Mouse (Mus musculus): ENCODE results near the gene Dtx2. TPM values are rescaled to one million over a fixed set of nuclear protein-coding genes. Genes with fewer than 3 reads are reported as not detected.
"Not testable (repeated sequence)": the region's sequence is repeated elsewhere in the genome, so short reads cannot be mapped to it uniquely, and the experiment has no call there.

The Dtx2 gene
- total and polyA plus RNA-seq, 2 experiments from 2014 or later = 14.6 to 27.4 TPM

GRCm38 (mm10) chr5:136045408-136045807 is 50.8 kb downstream of the Dtx2 start:
- no peak for DNase-seq (ENCODE audit: low spot score)
- ATAC-seq (ENCODE audit: insufficient read depth, low read depth) = no peak

DNA sequence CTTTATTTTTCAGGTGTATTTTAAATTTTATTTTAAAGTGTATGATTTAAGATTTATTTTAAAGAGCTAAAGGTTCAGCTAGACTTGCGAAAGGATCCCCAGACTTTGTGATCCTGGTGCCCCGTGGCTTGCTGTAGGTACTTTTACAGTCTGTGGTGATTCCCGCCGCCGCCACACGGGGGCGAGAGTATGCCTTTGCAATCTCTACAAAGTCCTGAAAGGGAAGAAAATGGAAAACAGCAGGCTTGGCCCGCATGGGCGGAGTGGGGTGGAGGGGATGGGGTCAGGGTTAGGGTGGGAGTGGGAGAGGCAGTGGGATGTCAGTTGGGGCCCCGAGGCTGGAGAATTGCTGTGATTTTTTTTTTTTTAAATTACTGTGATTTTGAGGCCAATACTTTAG is 51.4 kb downstream of the Dtx2 start:
- no peaks in the 10 kb centered on the region for H3K9me3 ChIP-seq (replicated peaks; ENCODE audit: control insufficient read depth, low read length)
- no peak overlapping the region for H3K4me3 ChIP-seq (ENCODE audit: low read depth, low read length)
- 4% methylated on average over 10 of the region's 10 CpGs for WGBS
- TF ChIP-seq EP300 (IDR thresholded peaks at IDR 0.05; ENCODE audit: low read depth) = no peak
- TF ChIP-seq CTCF (IDR thresholded peaks at IDR 0.05; ENCODE audit: low read depth) = peak; percentile 78
- H3K27ac ChIP-seq (ENCODE audit: low read depth) = no peak overlapping the region
- no peak overlapping the region for H3K4me2 ChIP-seq (ENCODE audit: low read depth, low read length)
- no peak overlapping the region for H3K9ac ChIP-seq (replicated peaks; ENCODE audit: low read depth, low read length)
- ATAC-seq (ENCODE audit: insufficient read depth, low read depth) (0 out of 2 replicates have a peak, but pooled peaks have one; percentile 27), DNase-seq (ENCODE audit: low spot score) (peak; percentile 53)
- H3K36me3 ChIP-seq (replicated peaks; ENCODE audit: control insufficient read depth, insufficient read depth, low read length) = no peaks in the 10 kb centered on the region
- H3K4me1 ChIP-seq (ENCODE audit: control insufficient read depth, insufficient read depth) = no peaks in the 10 kb centered on the region
- H3K27me3 ChIP-seq (ENCODE audit: control insufficient read depth, insufficient read depth, low read length) = no peaks in the 10 kb centered on the region

More at GRCm38 (mm10) chr5:136045408-136045807, 50.8 kb downstream of the Dtx2 start:
- H3K27ac ChIP-seq (ENCODE audit: low read depth) = no peak overlapping the region
- no peaks in the 10 kb centered on the region for H3K27me3 ChIP-seq (ENCODE audit: control insufficient read depth, insufficient read depth, low read length)
- no peaks in the 10 kb centered on the region for H3K9me3 ChIP-seq (replicated peaks; ENCODE audit: control insufficient read depth, low read length)
- no peaks in the 10 kb centered on the region for H3K4me1 ChIP-seq (ENCODE audit: control insufficient read depth, insufficient read depth)
- H3K4me3 ChIP-seq (ENCODE audit: low read depth, low read length) = no peak overlapping the region
- H3K36me3 ChIP-seq (replicated peaks; ENCODE audit: control insufficient read depth, insufficient read depth, low read length) = no peaks in the 10 kb centered on the region
- TF ChIP-seq CTCF (IDR thresholded peaks at IDR 0.05; ENCODE audit: low read depth) = peak; percentile 27
- TF ChIP-seq EP300 (IDR thresholded peaks at IDR 0.05; ENCODE audit: low read depth) = no peak
- no peak overlapping the region for H3K9ac ChIP-seq (replicated peaks; ENCODE audit: low read depth, low read length)
- 35% methylated on average over 9 of the region's 9 CpGs for WGBS
- H3K4me2 ChIP-seq (ENCODE audit: low read depth, low read length) = no peak overlapping the region

- H3K9me3 ChIP-seq (replicated peaks; ENCODE audit: control insufficient read depth, low read length); DNase-seq (ENCODE audit: low spot score); H3K4me3 ChIP-seq (ENCODE audit: low read depth, low read length); H3K27me3 ChIP-seq (ENCODE audit: control insufficient read depth, insufficient read depth, low read length); ATAC-seq (ENCODE audit: insufficient read depth, low read depth); H3K4me1 ChIP-seq (ENCODE audit: control insufficient read depth, insufficient read depth); H3K36me3 ChIP-seq (replicated peaks; ENCODE audit: control insufficient read depth, insufficient read depth, low read length); H3K9ac ChIP-seq (replicated peaks; ENCODE audit: low read depth, low read length); H3K27ac ChIP-seq (ENCODE audit: low read depth); H3K4me2 ChIP-seq (ENCODE audit: low read depth, low read length): not testable (repeated sequence)
These were observed 53.9 kb downstream of the Dtx2 start for GRCm38 (mm10) chr5:136048541-136048940.

DNA sequence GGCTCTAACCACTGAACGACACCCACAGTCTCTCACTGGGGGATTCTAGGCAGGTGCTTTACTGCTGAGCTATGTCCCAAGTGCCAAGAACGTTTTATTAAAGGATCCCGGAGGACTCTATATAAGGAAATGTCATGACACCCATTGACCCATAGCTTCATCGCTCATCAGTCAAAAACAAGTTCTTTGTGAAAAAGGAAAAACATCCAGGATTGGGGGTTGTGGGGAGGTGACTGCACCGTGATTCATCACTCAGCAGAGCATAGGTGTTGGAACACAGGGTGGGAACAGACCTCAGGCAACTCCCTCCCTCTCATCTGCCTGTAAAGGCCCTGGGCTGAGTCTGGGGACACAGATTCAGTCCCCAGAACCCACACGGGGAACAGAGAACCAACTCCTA is 55.3 kb downstream of the Dtx2 start:
- ATAC-seq (ENCODE audit: insufficient read depth, low read depth) = no peak
- H3K27ac ChIP-seq (ENCODE audit: low read depth) = no peak overlapping the region
- H3K9me3 ChIP-seq (replicated peaks; ENCODE audit: control insufficient read depth, low read length) = no peaks in the 10 kb centered on the region
- peaks cover 7% of the 10 kb centered on the region; the same call in 1 of the 2 replicates for H3K4me1 ChIP-seq (ENCODE audit: control insufficient read depth, insufficient read depth)
- TF ChIP-seq CTCF (IDR thresholded peaks at IDR 0.05; ENCODE audit: low read depth) = no peak
- no peak for TF ChIP-seq EP300 (IDR thresholded peaks at IDR 0.05; ENCODE audit: low read depth)
- H3K4me2 ChIP-seq (ENCODE audit: low read depth, low read length) = no peak overlapping the region
- no peak for DNase-seq (ENCODE audit: low spot score)
- H3K27me3 ChIP-seq (ENCODE audit: control insufficient read depth, insufficient read depth, low read length) = no peaks in the 10 kb centered on the region
- 61% methylated on average over 6 of the region's 6 CpGs for WGBS
- no peak overlapping the region for H3K9ac ChIP-seq (replicated peaks; ENCODE audit: low read depth, low read length)
- no peak overlapping the region for H3K4me3 ChIP-seq (ENCODE audit: low read depth, low read length)
- no peaks in the 10 kb centered on the region for H3K36me3 ChIP-seq (replicated peaks; ENCODE audit: control insufficient read depth, insufficient read depth, low read length)

DNA sequence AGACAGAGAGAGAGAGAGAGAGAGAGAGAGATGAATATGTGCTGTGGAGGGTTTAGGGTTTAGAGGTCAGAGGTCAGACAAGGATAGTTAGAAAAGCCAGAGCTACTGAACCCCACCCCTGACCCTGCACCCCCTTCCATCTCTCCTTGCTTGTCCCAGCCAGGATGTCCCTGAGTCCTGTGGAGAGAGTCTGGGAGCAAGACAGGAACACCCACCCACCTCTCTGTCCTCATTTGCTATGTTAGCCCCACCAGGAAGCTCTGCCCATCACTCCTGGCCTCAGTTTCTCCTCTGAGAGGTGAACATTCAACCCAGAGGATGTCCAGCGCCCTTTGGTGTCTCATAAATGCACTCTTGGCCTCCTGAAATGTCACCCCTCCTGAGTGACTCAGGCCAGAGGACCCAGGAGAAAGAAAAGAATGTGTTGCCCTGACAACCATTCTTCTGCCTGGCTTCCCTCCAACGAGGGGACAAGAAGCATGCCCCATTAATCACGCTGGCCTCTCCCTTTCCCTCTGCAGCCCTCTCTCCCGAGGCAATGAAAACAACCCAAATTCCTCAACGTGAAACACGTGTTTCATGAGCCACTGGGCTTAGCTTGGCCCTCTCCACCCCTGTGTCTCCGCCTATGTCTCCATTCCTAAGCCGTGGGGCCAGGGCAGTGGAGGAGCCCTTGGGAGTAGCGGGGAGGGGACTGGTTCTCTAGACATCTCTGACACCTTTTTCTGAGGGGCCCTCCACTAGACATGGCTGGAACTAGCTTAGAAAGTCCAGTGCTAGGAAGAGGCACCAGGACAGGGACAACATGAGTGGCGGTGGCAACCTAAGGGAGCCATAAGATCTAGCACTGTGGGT is 56.9 kb downstream of the Dtx2 start:
- WGBS = 16% methylated on average over 10 of the region's 10 CpGs
- Histone ChIP-seq H3K36me3 (replicated peaks; ENCODE audit: control insufficient read depth, insufficient read depth, low read length) (no peaks in the 10 kb centered on the region), H3K9ac (replicated peaks; ENCODE audit: low read depth, low read length) (no peak overlapping the region), H3K4me2 (ENCODE audit: low read depth, low read length) (no peak overlapping the region), H3K9me3 (replicated peaks; ENCODE audit: control insufficient read depth, low read length) (no peaks in the 10 kb centered on the region), H3K27ac (ENCODE audit: low read depth) (peak overlapping the region; percentile 43; the same call in 1 of the 2 replicates), H3K4me1 (ENCODE audit: control insufficient read depth, insufficient read depth) (peaks cover 7% of the 10 kb centered on the region; the same call in 1 of the 2 replicates), H3K27me3 (ENCODE audit: control insufficient read depth, insufficient read depth, low read length) (no peaks in the 10 kb centered on the region), H3K4me3 (ENCODE audit: low read depth, low read length) (no peak overlapping the region)
- ATAC-seq (ENCODE audit: insufficient read depth, low read depth) = peak; percentile 77
- peak; percentile 62 for DNase-seq (ENCODE audit: low spot score)
- TF ChIP-seq EP300 (IDR thresholded peaks at IDR 0.05; ENCODE audit: low read depth) = no peak
- no peak for TF ChIP-seq CTCF (IDR thresholded peaks at IDR 0.05; ENCODE audit: low read depth)
